ENCODE assay signal across 26 mouse cellular contexts in the genomic region with DNA sequence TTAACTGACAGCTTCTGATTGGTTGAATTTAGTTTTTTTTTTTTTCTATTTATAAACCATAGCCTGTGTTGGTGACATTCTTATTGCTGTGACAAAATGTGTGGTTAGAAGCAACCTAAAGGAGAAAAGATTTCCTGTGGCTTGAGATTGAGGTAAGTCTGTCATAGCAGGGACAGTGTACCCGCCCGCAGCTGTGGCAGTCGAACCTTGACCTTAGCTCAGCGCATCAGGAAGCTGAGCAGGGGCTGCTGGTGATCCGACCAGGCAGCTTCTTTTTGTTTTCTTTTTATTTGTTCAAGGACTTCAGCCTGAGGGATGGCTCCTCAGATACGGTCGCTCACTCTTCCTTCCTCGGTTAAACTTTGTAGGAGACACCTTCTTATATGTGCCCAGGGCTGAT.
DNase-seq lines count a peak whose midpoint lies in the region; ATAC-seq lines count a peak whose summit lies in the region.
"Had no signal": no experiment of that assay in that cellular context is flagged by ENCODE, and none has a peak within 500 bp of the region (broad histone marks: within the 10 kb centered on the region; RNA-seq: fewer than 3 reads in every experiment).

No protein-coding gene starts in this region.

- H3K27me3 ChIP-seq in heart, embryonic 11.5 days (ENCODE audit: control insufficient read depth, insufficient read depth, low read length) = no peaks in the 10 kb centered on the region
- H3K27me3 ChIP-seq: embryonic facial prominence, embryonic 13.5 days; forebrain, embryonic 15.5 days had no signal

- peak; percentile 34 for DNase-seq in heart, adult 11 months
- DNase-seq in adrenal gland, postnatal 36 days = peak; percentile 42 to 43
- DNase-seq in thymus, adult 18-20 months = no peak
- DNase-seq in cerebellum, adult 18-20 months = no peak
- DNase-seq: B cell, adult 2 months; cerebellum, adult 11 months; cerebellum, adult 9-11 months; gastrocnemius, postnatal 36 days; heart, postnatal 14 days; kidney, adult 9 months; kidney, postnatal 25 days; left cerebral cortex, postnatal 4 days; liver; lung, adult 2 months; lung, postnatal 10 days had no signal

- no peak for ATAC-seq in heart, embryonic 11.5 days (replicated peaks; ENCODE audit: insufficient number of reproducible peaks, low FRiP score, low TSS enrichment)
- ATAC-seq in common myeloid progenitor, adult 5-6 weeks (replicated peaks; ENCODE audit: low read depth, poor library complexity, severe bottlenecking) = peak; percentile 91
- peak; percentile 80 for ATAC-seq in megakaryocyte progenitor cell, adult 5-6 weeks (replicated peaks; ENCODE audit: poor library complexity)
- ATAC-seq: forebrain, embryonic 15.5 days; hindbrain, embryonic 16.5 days had no signal

- no peak overlapping the region for H3K9ac ChIP-seq in heart, embryonic 11.5 days (ENCODE audit: low read depth, low read length)
- H3K9ac ChIP-seq: embryonic facial prominence, embryonic 13.5 days; forebrain, embryonic 15.5 days; liver, embryonic 14.5 days had no signal

- H3K4me1 ChIP-seq in heart, embryonic 11.5 days (ENCODE audit: control insufficient read depth, insufficient read depth, low read length) = no peaks in the 10 kb centered on the region
- H3K4me1 ChIP-seq: embryonic facial prominence, embryonic 13.5 days; forebrain, embryonic 10.5 days; forebrain, embryonic 15.5 days had no signal

- H3K4me2 ChIP-seq in heart, embryonic 11.5 days = no peak overlapping the region
- H3K4me2 ChIP-seq: embryonic facial prominence, embryonic 13.5 days; forebrain, embryonic 15.5 days; midbrain, embryonic 11.5 days had no signal

- no peaks in the 10 kb centered on the region for H3K9me3 ChIP-seq in heart, embryonic 11.5 days (replicated peaks; ENCODE audit: control insufficient read depth, low read length)
- H3K9me3 ChIP-seq: embryonic facial prominence, embryonic 13.5 days; forebrain, embryonic 10.5 days; forebrain, embryonic 15.5 days had no signal

- no peak overlapping the region for H3K27ac ChIP-seq in heart, embryonic 11.5 days (ENCODE audit: low read depth, low read length)
- H3K27ac ChIP-seq: embryonic facial prominence, embryonic 13.5 days; forebrain, embryonic 10.5 days; forebrain, embryonic 15.5 days; left cerebral cortex, adult 2 months; liver, embryonic 14.5 days; macrophage had no signal

- 58% methylated on average over 8 of the region's 8 CpGs for WGBS in heart, embryonic 11.5 days (ENCODE audit: insufficient replicate concordance)

- no peak overlapping the region for H3K4me3 ChIP-seq in heart, embryonic 11.5 days (ENCODE audit: low read depth, low read length)
- H3K4me3 ChIP-seq: embryonic facial prominence, embryonic 13.5 days; forebrain, embryonic 10.5 days; forebrain, embryonic 15.5 days; left cerebral cortex, adult 2 months had no signal

- no peaks in the 10 kb centered on the region for H3K36me3 ChIP-seq in heart, embryonic 11.5 days (ENCODE audit: control insufficient read depth, insufficient read depth, low read length)
- H3K36me3 ChIP-seq: embryonic facial prominence, embryonic 13.5 days; forebrain, embryonic 10.5 days; forebrain, embryonic 15.5 days had no signal

Comparison
In these comparisons a context has a peak if more than half of its experiments do, and no peak if none do; other contexts are left out.
1. DNase-seq: peak in heart, adult 11 months (single experiment) and adrenal gland, postnatal 36 days (2 of 2); none in thymus, adult 18-20 months (0 of 2) and cerebellum, adult 18-20 months (0 of 2).